Mouse (Mus musculus) limb, embryonic 12.5 days (tissue): ENCODE results near the gene Slc17a4. TPM values are rescaled to one million over a fixed set of nuclear protein-coding genes. Genes with fewer than 3 reads are reported as not detected.

ENCODE experiments used
- ATAC-seq: fragments of 200-750 bp; cut with Nextera tagmentation; 2 replicates; pipeline ENCODE4 v1.8.0; 2017; ENCODE audit warnings: low read depth, moderate TSS enrichment; ENCODE audit not compliant: insufficient number of reproducible peaks, insufficient read depth, low FRiP score, low TSS enrichment
- H3K27ac ChIP-seq: fragments of 300-500 bp; sonication (generic); 2 replicates; pipeline ENCODE4 v1.5.1; 2016; ENCODE audit warnings: mild to moderate bottlenecking, moderate library complexity
- H3K27me3 ChIP-seq: fragments of 300-500 bp; sonication (generic); 2 replicates; pipeline ENCODE4 v1.6.1; 2016; ENCODE audit warnings: mild to moderate bottlenecking, moderate library complexity
- H3K36me3 ChIP-seq: fragments of 300-500 bp; sonication (generic); 2 replicates; pipeline ENCODE4 v1.6.1; 2016; ENCODE audit warnings: mild to moderate bottlenecking, moderate library complexity
- H3K4me1 ChIP-seq: fragments of 300-500 bp; sonication (generic); replicated peaks from 2 replicates; pipeline ENCODE4 v1.6.1; 2016
- H3K4me2 ChIP-seq: fragments of 300-500 bp; sonication (generic); 2 replicates; pipeline ENCODE4 v1.6.1; 2016; ENCODE audit warnings: mild to moderate bottlenecking, moderate library complexity
- H3K4me3 ChIP-seq: fragments of 300-500 bp; sonication (generic); replicated peaks from 2 replicates; pipeline ENCODE4 v1.5.1; 2016; ENCODE audit warnings: mild to moderate bottlenecking
- H3K9ac ChIP-seq: fragments of 300-500 bp; sonication (generic); replicated peaks from 2 replicates; pipeline ENCODE4 v1.6.1; 2016; ENCODE audit warnings: mild to moderate bottlenecking, moderate library complexity
- H3K9me3 ChIP-seq: fragments of 300-500 bp; sonication (generic); 2 replicates; pipeline ENCODE4 v1.6.1; 2016; ENCODE audit warnings: mild to moderate bottlenecking, moderate library complexity
- WGBS: fragments of 180-500 bp; shearing (Covaris S2); methylation state at CpG from one replicate; pipeline ENCODE4 v1.1.7; 2016; 5-methylcytosine and 5-hydroxymethylcytosine counted together
- polyA plus RNA-seq: library from polyadenylated mRNA; unstranded; fragments of >200 nt; fragmentation: Nextera tagmentation; extraction: Ambion mirVana; gene quantifications from 2 replicates; pipeline ENCODE4 v1.2.1, GENCODE M21; 2016

Slc17a4 gene
- not detected in 2 replicates for polyA plus RNA-seq

GRCm38 (mm10) chr13:23914376-23915167 is at the start of gene Slc17a4:
Gene Slc17a4 (minus strand): TSS chr13:23915009.
- H3K27me3 ChIP-seq: no peaks in the 10 kb centered on the region
- 69% methylated on average over 9 of the region's 9 CpGs for WGBS
- no peaks in the 10 kb centered on the region for H3K9me3 ChIP-seq
- no peak within 1 kb of the TSS for H3K4me2 ChIP-seq
- H3K4me3 ChIP-seq: no peak within 1 kb of the TSS
- no peaks in the 10 kb centered on the region for H3K36me3 ChIP-seq
- no peak within 1 kb of the TSS for H3K27ac ChIP-seq
- no peak for ATAC-seq
- H3K4me1 ChIP-seq: peaks cover 7% of the 10 kb centered on the region; the same call in 1 of the 2 replicates
- no peak within 1 kb of the TSS for H3K9ac ChIP-seq

GRCm38 (mm10) chr13:23959776-23960175 is 45.0 kb upstream of the Slc17a4 start:
- Histone ChIP-seq H3K36me3 (no peaks in the 10 kb centered on the region), H3K4me2 (no peak overlapping the region), H3K27me3 (no peaks in the 10 kb centered on the region), H3K4me1 (no peaks in the 10 kb centered on the region), H3K9ac (no peak overlapping the region), H3K4me3 (no peak overlapping the region), H3K27ac (no peak overlapping the region), H3K9me3 (no peaks in the 10 kb centered on the region)
- WGBS: 35% methylated on average over 2 of the region's 2 CpGs
- no peak for ATAC-seq

GRCm38 (mm10) chr13:23950928-23951327 is 36.1 kb upstream of the Slc17a4 start:
- 73% methylated on average over 3 of the region's 3 CpGs for WGBS

GRCm38 (mm10) chr13:23949484-23950246 is 34.9 kb upstream of the Slc17a4 start:
- Histone ChIP-seq H3K27me3 (no peaks in the 10 kb centered on the region), H3K9me3 (no peaks in the 10 kb centered on the region), H3K27ac (no peak overlapping the region), H3K4me3 (no peak overlapping the region), H3K9ac (no peak overlapping the region), H3K4me1 (peaks cover 38% of the 10 kb centered on the region), H3K4me2 (no peak overlapping the region), H3K36me3 (no peaks in the 10 kb centered on the region)
- ATAC-seq: no peak
- WGBS: 45% methylated on average over 14 of the region's 14 CpGs

More at GRCm38 (mm10) chr13:23950928-23951327, 36.1 kb upstream of the Slc17a4 start:
- Histone ChIP-seq H3K27me3 (no peaks in the 10 kb centered on the region), H3K9me3 (no peaks in the 10 kb centered on the region), H3K4me2 (no peak overlapping the region), H3K27ac (no peak overlapping the region), H3K4me3 (no peak overlapping the region), H3K4me1 (peaks cover 30% of the 10 kb centered on the region), H3K36me3 (no peaks in the 10 kb centered on the region), H3K9ac (no peak overlapping the region)
- ATAC-seq: no peak

- Histone ChIP-seq H3K4me2 (no peak overlapping the region), H3K9ac (no peak overlapping the region), H3K9me3 (no peaks in the 10 kb centered on the region), H3K4me3 (no peak overlapping the region), H3K27ac (no peak overlapping the region), H3K4me1 (peaks cover 44% of the 10 kb centered on the region), H3K27me3 (no peaks in the 10 kb centered on the region), H3K36me3 (no peaks in the 10 kb centered on the region)
- 4% methylated on average over 2 of the region's 2 CpGs for WGBS
- ATAC-seq: 0 out of 2 replicates have a peak, but pooled peaks have one; percentile 64
Measured at GRCm38 (mm10) chr13:23946254-23946653, 31.4 kb upstream of the Slc17a4 start.

- ATAC-seq: no peak
- H3K4me3 ChIP-seq: no peak overlapping the region
- H3K4me1 ChIP-seq: peaks cover 26% of the 10 kb centered on the region
- no peaks in the 10 kb centered on the region for H3K36me3 ChIP-seq
- H3K27me3 ChIP-seq: no peaks in the 10 kb centered on the region
- H3K9me3 ChIP-seq: no peaks in the 10 kb centered on the region
- WGBS: 41% methylated on average over 2 of the region's 2 CpGs
- no peak overlapping the region for H3K4me2 ChIP-seq
- no peak overlapping the region for H3K9ac ChIP-seq
- H3K27ac ChIP-seq: no peak overlapping the region
Measured at GRCm38 (mm10) chr13:23942861-23943260, 28.1 kb upstream of the Slc17a4 start.

- Histone ChIP-seq H3K27ac (no peak overlapping the region), H3K4me1 (peaks cover 10% of the 10 kb centered on the region), H3K9ac (no peak overlapping the region), H3K27me3 (no peaks in the 10 kb centered on the region), H3K4me3 (no peak overlapping the region), H3K4me2 (no peak overlapping the region), H3K36me3 (no peaks in the 10 kb centered on the region), H3K9me3 (no peaks in the 10 kb centered on the region)
- 70% methylated on average over 6 of the region's 6 CpGs for WGBS
- no peak for ATAC-seq
Measured at GRCm38 (mm10) chr13:23940291-23940690, 25.5 kb upstream of the Slc17a4 start.

- no peak overlapping the region for H3K4me3 ChIP-seq
- no peak overlapping the region for H3K27ac ChIP-seq
- no peak for ATAC-seq
- WGBS: 84% methylated on average over 1 of the region's 1 CpGs
- H3K9me3 ChIP-seq: no peaks in the 10 kb centered on the region
- no peaks in the 10 kb centered on the region for H3K36me3 ChIP-seq
- H3K4me2 ChIP-seq: no peak overlapping the region
- H3K27me3 ChIP-seq: no peaks in the 10 kb centered on the region
- H3K9ac ChIP-seq: no peak overlapping the region
- H3K4me1 ChIP-seq: peaks cover 6% of the 10 kb centered on the region
Measured at GRCm38 (mm10) chr13:23938699-23939098, 23.9 kb upstream of the Slc17a4 start.

- Histone ChIP-seq H3K4me1 (peaks cover 9% of the 10 kb centered on the region), H3K4me2 (no peak within 1 kb of the TSS), H3K27me3 (no peaks in the 10 kb centered on the region), H3K27ac (no peak within 1 kb of the TSS), H3K36me3 (no peaks in the 10 kb centered on the region), H3K9ac (no peak within 1 kb of the TSS), H3K9me3 (no peaks in the 10 kb centered on the region), H3K4me3 (no peak within 1 kb of the TSS)
- WGBS: 94% methylated on average over 10 of the region's 10 CpGs
- ATAC-seq: no peak
Measured at GRCm38 (mm10) chr13:23934211-23934520, 19.4 kb upstream of the Slc17a4 start, which contains the start of gene Hist1h2aa. Gene Hist1h2aa (plus strand): TSS chr13:23934462.

- 94% methylated on average over 39 of the region's 39 CpGs for WGBS
Measured at GRCm38 (mm10) chr13:23933421-23934210, 18.8 kb upstream of the Slc17a4 start, which contains the start of gene Hist1h2ba. Gene Hist1h2ba (minus strand): TSS chr13:23934156.

GRCm38 (mm10) chr13:23930904-23931303 is 16.1 kb upstream of the Slc17a4 start:
- H3K4me1 ChIP-seq: peaks cover 9% of the 10 kb centered on the region
- no peaks in the 10 kb centered on the region for H3K36me3 ChIP-seq
- no peaks in the 10 kb centered on the region for H3K27me3 ChIP-seq
- H3K27ac ChIP-seq: peak overlapping the region; percentile 57; the same call in 1 of the 2 replicates
- H3K9me3 ChIP-seq: no peaks in the 10 kb centered on the region
- peak overlapping the region; percentile 13; the same call in 1 of the 2 replicates for H3K4me2 ChIP-seq
- 34% methylated on average over 11 of the region's 11 CpGs for WGBS
- ATAC-seq: peak; percentile 80; the same call in 1 of the 2 replicates
- H3K9ac ChIP-seq: no peak overlapping the region
- no peak overlapping the region for H3K4me3 ChIP-seq

More at GRCm38 (mm10) chr13:23933421-23934210, 18.8 kb upstream of the Slc17a4 start, which contains the start of gene Hist1h2ba:
- no peak within 1 kb of the TSS for H3K27ac ChIP-seq
- H3K9me3 ChIP-seq: no peaks in the 10 kb centered on the region
- no peak for ATAC-seq
- no peak within 1 kb of the TSS for H3K4me2 ChIP-seq
- H3K36me3 ChIP-seq: no peaks in the 10 kb centered on the region
- peaks cover 9% of the 10 kb centered on the region for H3K4me1 ChIP-seq
- H3K4me3 ChIP-seq: no peak within 1 kb of the TSS
- H3K9ac ChIP-seq: no peak within 1 kb of the TSS
- H3K27me3 ChIP-seq: no peaks in the 10 kb centered on the region
